Comparison of ENCODE assay signal across 8 mouse cellular contexts in genomic region chr12:69168461-69169106, GRCm38 (mm10). TPM values are rescaled to one million over a fixed set of nuclear protein-coding genes. Genes with fewer than 3 reads are reported as not detected.
A peak's percentile ranks its signal among the peaks of the same experiment; 100 is the strongest.
DNase-seq lines count a peak whose midpoint lies in the region; ATAC-seq lines count a peak whose summit lies in the region.

Lrr1 (plus strand) TSS chr12:69168814.

- H3K9me3 ChIP-seq in hindbrain, embryonic 14.5 days (ENCODE audit: control insufficient read depth, low read length): no peaks in the 10 kb centered on the region

- no peaks in the 10 kb centered on the region for H3K4me1 ChIP-seq in hindbrain, embryonic 14.5 days (replicated peaks; ENCODE audit: control insufficient read depth, insufficient read depth, low read length)

- peak; percentile 89 for DNase-seq in R1 (ENCODE audit: low read depth, low spot score)
- peak; percentile 90 for DNase-seq in cerebellum, postnatal 25 days
- DNase-seq in frontal cortex, postnatal 25 days (ENCODE audit: low spot score in 2 of 2): peak; percentile 81 to 91
- peak; percentile 88 for DNase-seq in hindbrain, embryonic 14.5 days (ENCODE audit: low spot score)
- peak; percentile 86 to 87 for DNase-seq in layer of hippocampus, postnatal 36 days
- DNase-seq in lung, postnatal 25 days (ENCODE audit: low spot score): peak; percentile 84
- peak; percentile 78 for DNase-seq in retina, adult 2 months (ENCODE audit: low read depth, low spot score)
- DNase-seq in thymus, postnatal 25 days: peak; percentile 87

- WGBS in hindbrain, embryonic 14.5 days: under 1% methylated on average over 40 of the region's 40 CpGs

- peak within 1 kb of the TSS; percentile 90 for H3K4me2 ChIP-seq in hindbrain, embryonic 14.5 days (replicated peaks)

- no peaks in the 10 kb centered on the region for H3K27me3 ChIP-seq in hindbrain, embryonic 14.5 days (ENCODE audit: control insufficient read depth, insufficient read depth, low read length)

- H3K4me3 ChIP-seq in hindbrain, embryonic 14.5 days (replicated peaks; ENCODE audit: low read length): peak within 1 kb of the TSS; percentile 44

- H3K9ac ChIP-seq in hindbrain, embryonic 14.5 days: peak within 1 kb of the TSS; percentile 72

- H3K27ac ChIP-seq in hindbrain, embryonic 14.5 days: peak within 1 kb of the TSS; percentile 77

- H3K36me3 ChIP-seq in hindbrain, embryonic 14.5 days (replicated peaks; ENCODE audit: control insufficient read depth, insufficient read depth): no peaks in the 10 kb centered on the region

- ATAC-seq in hindbrain, embryonic 14.5 days (ENCODE audit: low FRiP score): peak; percentile 95

RNA-seq across cellular contexts. Expression of gene Lrr1, which starts in this region (rescaled TPM):
- polyA plus RNA-seq in hindbrain, embryonic 14.5 days (2014; fragmentation: Nextera tagmentation; extraction: Ambion mirVana): 2.2 and 4.7 TPM in 2 replicates
- total RNA-seq in layer of hippocampus, postnatal 36 days (2021): not detected

Comparison
In these comparisons a context has a peak if more than half of its experiments do, and no peak if none do; other contexts are left out.
1. Peak in every context shown above with its lines: DNase-seq, ATAC-seq, H3K4me3 ChIP-seq and H3K27ac ChIP-seq.
2. Peak in DNase-seq in layer of hippocampus, postnatal 36 days; RNA of the gene not detected or under 1 TPM.